Mouse (Mus musculus): ENCODE data around the gene Fetub.

DNA sequence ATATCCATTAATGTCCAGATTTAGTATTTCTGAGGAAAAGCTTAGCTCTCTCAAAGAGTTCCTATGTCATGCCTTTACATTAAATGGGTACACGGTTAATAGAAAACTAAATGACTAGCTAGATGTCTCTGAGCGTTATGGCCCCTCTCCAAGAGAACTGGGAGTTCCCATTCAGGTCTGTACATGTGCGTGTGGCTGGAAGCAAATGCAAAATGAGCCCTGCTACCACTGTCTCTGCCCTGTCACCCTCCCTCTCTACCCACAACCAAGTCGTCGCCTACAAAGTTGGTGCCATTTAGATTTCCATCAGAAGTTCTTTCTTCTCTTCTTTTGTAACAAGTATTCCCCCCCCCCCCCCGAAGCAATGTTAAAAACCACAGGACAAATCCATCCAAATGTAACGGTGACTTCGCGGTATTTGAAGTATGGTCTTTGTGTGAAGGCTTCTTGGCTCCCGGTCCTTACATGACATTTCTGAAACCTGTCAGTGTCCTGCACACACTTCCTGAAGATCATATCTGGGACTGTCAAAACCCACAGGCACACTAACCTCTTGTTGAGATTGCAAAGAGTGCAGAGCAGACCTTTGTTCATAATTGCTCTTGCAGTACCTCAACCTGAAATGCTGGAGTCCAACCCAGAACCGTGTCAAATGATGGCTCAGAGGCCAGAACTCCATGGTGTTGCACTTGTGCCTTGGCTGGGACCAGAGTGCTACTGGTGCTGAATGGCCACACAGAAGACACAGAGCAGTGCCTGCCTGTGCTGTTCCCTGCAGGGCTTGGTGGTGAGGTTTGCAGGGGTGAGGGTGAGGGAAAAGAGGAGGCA, 27.2 kb upstream of the Fetub start, which contains the start of gene Ahsg:
- no peak for TF ChIP-seq CTCF (IDR thresholded peaks at IDR 0.05; ENCODE audit: insufficient read depth, low read depth, low read length)
- TF ChIP-seq POLR2A (IDR thresholded peaks at IDR 0.05; ENCODE audit: insufficient read depth, low read depth, low read length): no peak
